Mouse (Mus musculus): ENCODE results near the gene Lpar3. TPM values are rescaled to one million over a fixed set of nuclear protein-coding genes. Genes with fewer than 3 reads are reported as not detected.

The Lpar3 gene
- polyA plus RNA-seq, 1 experiment from 2014 or later = 0.17 TPM

DNA sequence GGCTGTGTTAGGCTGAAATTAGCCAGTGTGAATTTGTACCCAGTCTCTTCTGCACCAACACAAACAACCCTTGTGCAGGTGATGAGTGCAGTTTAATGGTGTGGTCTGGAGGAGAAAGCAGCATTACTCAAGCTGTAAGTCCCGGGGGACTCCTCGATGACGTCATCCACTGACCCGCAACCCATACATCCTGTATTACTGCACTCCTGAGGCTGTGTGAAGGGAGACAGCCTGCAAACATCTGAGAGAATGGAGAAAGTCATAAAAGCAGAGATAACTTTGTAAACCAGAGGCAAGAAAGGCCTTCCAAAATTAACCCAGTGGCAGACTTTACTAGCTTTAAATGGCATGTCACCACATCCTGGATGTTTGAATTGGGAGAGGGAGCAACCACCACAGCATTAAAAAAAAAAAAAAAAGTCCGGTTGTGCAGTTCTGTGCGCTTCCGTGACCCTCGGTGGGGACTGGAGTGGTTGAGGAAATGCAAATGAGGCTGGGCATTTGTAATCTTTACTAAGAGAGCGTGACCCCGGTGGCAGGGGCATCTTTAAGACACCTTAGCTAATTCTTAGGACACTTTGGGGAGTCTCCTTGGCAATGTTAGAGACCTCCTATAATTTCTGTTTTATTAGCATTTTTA lies 36.8 kb downstream of the Lpar3 start:
- Histone ChIP-seq H3K9ac (ENCODE audit: low read length) (no peak overlapping the region), H3K36me3 (ENCODE audit: control insufficient read depth, insufficient read depth, low read length) (no peaks in the 10 kb centered on the region), H3K27ac (ENCODE audit: low read depth, low read length) (no peak overlapping the region), H3K9me3 (ENCODE audit: control insufficient read depth, low read length) (no peaks in the 10 kb centered on the region), H3K4me2 (ENCODE audit: low read depth, low read length, severe bottlenecking) (no peak overlapping the region), H3K4me1 (replicated peaks; ENCODE audit: control insufficient read depth, insufficient read depth, low read length) (no peaks in the 10 kb centered on the region), H3K4me3 (ENCODE audit: low read depth, low read length) (no peak overlapping the region), H3K27me3 (ENCODE audit: control insufficient read depth, insufficient read depth, low read length) (no peaks in the 10 kb centered on the region)
- 81% methylated on average over 10 of the region's 10 CpGs for WGBS
- ATAC-seq (replicated peaks; ENCODE audit: low FRiP score) = no peak
- no peak for DNase-seq (ENCODE audit: low spot score)

DNA sequence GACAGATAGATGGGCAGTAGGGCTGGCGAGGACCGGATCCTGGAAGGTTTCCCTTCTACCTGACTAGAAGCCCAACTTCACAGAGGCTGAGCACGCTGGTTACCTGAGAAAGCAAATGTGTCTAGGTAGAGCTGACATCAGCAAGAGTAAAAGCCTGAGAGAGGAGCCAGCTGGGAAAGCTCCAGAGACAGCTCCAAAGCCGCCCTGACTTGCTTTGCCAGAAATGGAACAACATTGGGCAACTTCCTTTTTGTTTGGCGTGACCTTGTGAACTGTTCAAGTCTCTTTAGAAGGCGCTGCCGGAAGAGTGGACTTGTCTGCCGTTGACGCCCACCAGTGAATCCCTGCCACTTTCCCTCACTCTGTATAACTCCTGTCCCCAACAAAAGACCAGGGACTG lies 39.4 kb downstream of the Lpar3 start:
- H3K9me3 ChIP-seq (ENCODE audit: control insufficient read depth, low read length) = no peaks in the 10 kb centered on the region
- no peak overlapping the region for H3K4me2 ChIP-seq (ENCODE audit: low read depth, low read length, severe bottlenecking)
- no peak overlapping the region for H3K9ac ChIP-seq (ENCODE audit: low read length)
- no peaks in the 10 kb centered on the region for H3K4me1 ChIP-seq (replicated peaks; ENCODE audit: control insufficient read depth, insufficient read depth, low read length)
- DNase-seq (ENCODE audit: low spot score) = no peak
- H3K27ac ChIP-seq (ENCODE audit: low read depth, low read length) = no peak overlapping the region
- 90% methylated on average over 9 of the region's 9 CpGs for WGBS
- no peaks in the 10 kb centered on the region for H3K36me3 ChIP-seq (ENCODE audit: control insufficient read depth, insufficient read depth, low read length)
- no peak overlapping the region for H3K4me3 ChIP-seq (ENCODE audit: low read depth, low read length)
- ATAC-seq (replicated peaks; ENCODE audit: low FRiP score) = no peak
- H3K27me3 ChIP-seq (ENCODE audit: control insufficient read depth, insufficient read depth, low read length) = no peaks in the 10 kb centered on the region

DNA sequence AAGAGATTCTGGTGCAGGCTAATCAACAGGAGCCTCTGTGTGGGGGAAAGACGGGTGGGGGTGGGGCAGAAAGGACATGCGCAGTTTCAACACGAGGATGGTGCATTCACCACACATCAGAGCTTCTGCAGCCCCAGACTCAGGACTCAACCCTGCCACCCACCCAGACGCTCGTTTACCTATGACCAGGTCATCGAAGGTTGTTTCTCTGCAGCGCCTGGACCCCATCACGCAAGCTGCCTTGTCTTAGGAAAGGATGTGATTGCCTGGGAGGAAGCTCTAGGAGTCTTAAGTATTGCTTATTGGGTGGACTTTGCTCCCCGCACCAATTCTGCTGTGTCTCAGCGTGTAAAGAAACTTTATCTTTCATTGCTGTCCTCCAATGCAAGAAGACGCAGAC lies 40.1 kb downstream of the Lpar3 start:
- Histone ChIP-seq H3K4me1 (replicated peaks; ENCODE audit: control insufficient read depth, insufficient read depth, low read length) (no peaks in the 10 kb centered on the region), H3K4me2 (ENCODE audit: low read depth, low read length, severe bottlenecking) (no peak overlapping the region), H3K36me3 (ENCODE audit: control insufficient read depth, insufficient read depth, low read length) (no peaks in the 10 kb centered on the region), H3K9me3 (ENCODE audit: control insufficient read depth, low read length) (no peaks in the 10 kb centered on the region), H3K4me3 (ENCODE audit: low read depth, low read length) (no peak overlapping the region), H3K27ac (ENCODE audit: low read depth, low read length) (no peak overlapping the region), H3K27me3 (ENCODE audit: control insufficient read depth, insufficient read depth, low read length) (no peaks in the 10 kb centered on the region), H3K9ac (ENCODE audit: low read length) (no peak overlapping the region)
- no peak for ATAC-seq (replicated peaks; ENCODE audit: low FRiP score)
- no peak for DNase-seq (ENCODE audit: low spot score)
- 86% methylated on average over 11 of the region's 11 CpGs for WGBS

DNA sequence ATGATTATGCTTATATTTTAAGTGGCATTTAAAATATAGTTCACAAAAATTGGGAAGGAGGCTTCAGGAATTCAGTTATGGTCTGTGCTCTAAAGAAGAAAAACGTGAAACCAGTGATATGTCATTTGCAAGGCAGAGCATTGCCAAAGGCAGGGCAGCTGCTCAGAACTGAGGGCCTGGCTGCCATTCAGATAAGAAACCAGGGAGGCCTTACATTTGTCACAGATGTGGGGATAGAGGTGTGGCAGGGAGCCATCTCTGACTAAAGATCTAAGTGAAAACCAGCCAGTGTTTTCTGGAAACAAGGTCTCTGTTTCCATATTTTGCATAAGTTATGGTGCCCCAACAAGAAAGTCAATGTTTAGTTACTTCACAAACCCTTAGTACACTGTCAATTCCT lies 41.8 kb downstream of the Lpar3 start:
- no peaks in the 10 kb centered on the region for H3K4me1 ChIP-seq (replicated peaks; ENCODE audit: control insufficient read depth, insufficient read depth, low read length)
- H3K4me2 ChIP-seq (ENCODE audit: low read depth, low read length, severe bottlenecking) = no peak overlapping the region
- ATAC-seq (replicated peaks; ENCODE audit: low FRiP score) = no peak
- no peak overlapping the region for H3K4me3 ChIP-seq (ENCODE audit: low read depth, low read length)
- 85% methylated on average over 1 of the region's 1 CpGs for WGBS
- no peaks in the 10 kb centered on the region for H3K36me3 ChIP-seq (ENCODE audit: control insufficient read depth, insufficient read depth, low read length)
- no peaks in the 10 kb centered on the region for H3K27me3 ChIP-seq (ENCODE audit: control insufficient read depth, insufficient read depth, low read length)
- no peak overlapping the region for H3K9ac ChIP-seq (ENCODE audit: low read length)
- no peak overlapping the region for H3K27ac ChIP-seq (ENCODE audit: low read depth, low read length)
- H3K9me3 ChIP-seq (ENCODE audit: control insufficient read depth, low read length) = no peaks in the 10 kb centered on the region
- no peak for DNase-seq (ENCODE audit: low spot score)

DNA sequence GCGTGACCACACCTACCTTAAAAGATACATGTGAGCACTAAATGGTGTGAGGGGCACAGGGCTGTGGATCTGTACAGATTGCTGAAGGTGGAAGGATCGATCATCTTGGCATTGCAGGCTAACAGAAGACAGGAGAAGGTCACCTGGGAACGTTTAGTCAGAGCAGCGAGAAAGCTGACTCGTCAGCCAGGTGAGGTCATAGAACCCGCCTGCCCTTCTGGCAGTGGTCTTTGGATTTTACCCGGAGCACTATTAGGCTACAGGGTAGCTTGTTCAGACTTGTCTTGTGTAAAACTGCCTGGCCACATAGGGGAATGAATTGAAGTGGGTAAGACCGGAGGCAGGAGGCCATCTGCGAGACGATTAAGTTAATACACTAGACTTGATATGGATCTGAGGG lies 43.4 kb downstream of the Lpar3 start:
- ATAC-seq (replicated peaks; ENCODE audit: low FRiP score) (no peak), DNase-seq (ENCODE audit: low spot score) (no peak)
- no peaks in the 10 kb centered on the region for H3K27me3 ChIP-seq (ENCODE audit: control insufficient read depth, insufficient read depth, low read length)
- H3K9ac ChIP-seq (ENCODE audit: low read length) = no peak overlapping the region
- H3K4me3 ChIP-seq (ENCODE audit: low read depth, low read length) = no peak overlapping the region
- WGBS = 93% methylated on average over 10 of the region's 10 CpGs
- no peaks in the 10 kb centered on the region for H3K9me3 ChIP-seq (ENCODE audit: control insufficient read depth, low read length)
- no peaks in the 10 kb centered on the region for H3K36me3 ChIP-seq (ENCODE audit: control insufficient read depth, insufficient read depth, low read length)
- no peak overlapping the region for H3K4me2 ChIP-seq (ENCODE audit: low read depth, low read length, severe bottlenecking)
- no peaks in the 10 kb centered on the region for H3K4me1 ChIP-seq (replicated peaks; ENCODE audit: control insufficient read depth, insufficient read depth, low read length)
- no peak overlapping the region for H3K27ac ChIP-seq (ENCODE audit: low read depth, low read length)

DNA sequence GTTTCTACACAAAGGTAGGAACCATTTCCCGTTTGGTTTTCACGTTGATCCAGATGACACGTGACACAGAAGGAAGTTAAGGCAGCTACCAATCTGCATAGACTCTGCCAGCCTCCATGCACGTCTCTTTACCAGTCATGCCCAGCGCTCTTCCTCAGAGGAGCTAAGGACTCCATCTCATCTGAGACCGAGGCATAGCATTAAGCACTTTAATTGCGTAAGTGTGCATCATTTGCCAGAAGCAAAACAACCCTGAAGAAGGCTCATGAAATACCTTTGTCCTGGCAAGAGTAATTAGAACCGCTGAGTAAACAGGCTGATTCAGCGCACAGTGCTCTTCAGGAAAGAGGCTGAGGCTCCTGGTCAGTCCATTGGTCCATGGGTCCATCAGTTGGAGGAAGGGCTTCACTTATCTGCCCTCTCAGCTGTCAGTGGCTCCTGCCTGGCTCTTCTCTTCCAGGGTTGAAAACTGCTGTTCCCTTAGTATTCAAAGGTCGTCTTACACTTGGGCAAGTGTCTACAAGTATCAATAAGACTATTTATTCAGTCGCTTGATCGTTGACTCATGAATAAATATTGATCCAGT lies 44.9 kb downstream of the Lpar3 start:
- DNase-seq (ENCODE audit: low spot score) (no peak), ATAC-seq (replicated peaks; ENCODE audit: low FRiP score) (no peak)
- H3K9me3 ChIP-seq (ENCODE audit: control insufficient read depth, low read length) = no peaks in the 10 kb centered on the region
- no peak overlapping the region for H3K4me2 ChIP-seq (ENCODE audit: low read depth, low read length, severe bottlenecking)
- 84% methylated on average over 12 of the region's 12 CpGs for WGBS
- no peaks in the 10 kb centered on the region for H3K27me3 ChIP-seq (ENCODE audit: control insufficient read depth, insufficient read depth, low read length)
- no peak overlapping the region for H3K27ac ChIP-seq (ENCODE audit: low read depth, low read length)
- no peak overlapping the region for H3K9ac ChIP-seq (ENCODE audit: low read length)
- no peaks in the 10 kb centered on the region for H3K36me3 ChIP-seq (ENCODE audit: control insufficient read depth, insufficient read depth, low read length)
- H3K4me1 ChIP-seq (replicated peaks; ENCODE audit: control insufficient read depth, insufficient read depth, low read length) = no peaks in the 10 kb centered on the region
- H3K4me3 ChIP-seq (ENCODE audit: low read depth, low read length) = no peak overlapping the region

DNA sequence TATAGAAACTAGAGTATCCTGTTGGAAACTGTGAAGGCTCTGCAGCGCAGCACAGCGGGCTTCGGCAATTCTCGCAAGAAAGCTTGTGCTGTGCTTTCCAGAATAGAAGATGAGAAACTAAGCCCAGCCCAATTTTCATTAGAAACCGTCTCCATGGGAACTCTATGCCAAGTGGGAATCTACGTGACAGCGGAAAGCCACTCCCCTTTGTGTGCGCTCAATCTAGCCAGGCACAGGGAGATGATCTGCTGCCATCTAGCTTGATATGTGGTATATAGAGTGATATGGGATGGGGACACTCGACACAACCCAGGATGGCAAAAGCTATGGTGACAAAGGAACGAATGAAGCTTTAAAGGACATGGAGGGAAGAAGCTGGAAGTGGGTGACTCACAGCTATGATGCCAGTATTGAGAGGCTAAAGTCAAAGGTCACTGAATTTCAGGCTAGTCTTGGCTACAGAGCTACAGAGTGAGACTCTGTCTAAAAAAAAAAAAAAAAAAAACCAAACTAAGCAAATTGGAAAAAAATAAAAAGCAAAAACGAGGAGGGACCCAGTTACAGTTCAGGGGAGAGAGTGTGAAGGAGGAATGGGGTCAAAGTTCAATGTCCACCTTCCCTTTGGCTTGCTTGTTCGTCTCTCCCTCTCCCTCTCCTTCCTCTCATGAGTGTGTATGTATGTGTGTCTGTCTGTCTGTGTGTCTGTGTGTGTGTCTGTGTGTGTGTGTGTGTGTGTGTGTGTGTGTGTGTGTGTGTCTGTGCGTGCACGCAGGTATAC lies 47.5 kb downstream of the Lpar3 start:
- H3K9me3 ChIP-seq (ENCODE audit: control insufficient read depth, low read length) = no peaks in the 10 kb centered on the region
- no peak for DNase-seq (ENCODE audit: low spot score)
- H3K9ac ChIP-seq (ENCODE audit: low read length) = no peak overlapping the region
- no peak for ATAC-seq (replicated peaks; ENCODE audit: low FRiP score)
- H3K4me3 ChIP-seq (ENCODE audit: low read depth, low read length) = no peak overlapping the region
- H3K27ac ChIP-seq (ENCODE audit: low read depth, low read length) = no peak overlapping the region
- H3K4me1 ChIP-seq (replicated peaks; ENCODE audit: control insufficient read depth, insufficient read depth, low read length) = no peaks in the 10 kb centered on the region
- no peak overlapping the region for H3K4me2 ChIP-seq (ENCODE audit: low read depth, low read length, severe bottlenecking)
- H3K36me3 ChIP-seq (ENCODE audit: control insufficient read depth, insufficient read depth, low read length) = no peaks in the 10 kb centered on the region
- no peaks in the 10 kb centered on the region for H3K27me3 ChIP-seq (ENCODE audit: control insufficient read depth, insufficient read depth, low read length)
- WGBS = 84% methylated on average over 14 of the region's 14 CpGs

DNA sequence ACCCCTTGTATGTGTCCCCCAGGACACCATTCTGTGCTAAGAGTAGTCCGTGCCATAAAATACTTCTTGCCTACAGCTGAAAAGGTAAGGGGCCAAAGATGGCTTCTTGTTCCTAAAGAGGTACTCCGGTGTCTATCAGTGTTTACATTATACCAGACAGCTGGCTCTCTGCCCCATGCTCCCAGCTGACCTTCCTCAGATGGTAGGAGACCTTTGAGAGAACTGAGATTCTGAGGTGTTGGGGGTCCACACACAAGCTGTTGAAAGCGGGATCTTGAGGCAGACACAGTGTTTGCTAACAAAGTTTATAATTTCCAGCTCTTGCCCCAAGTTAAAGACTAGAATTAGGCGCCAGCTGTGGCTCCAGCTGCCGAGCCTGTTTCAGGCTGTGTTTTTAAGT lies 53.7 kb downstream of the Lpar3 start:
- Histone ChIP-seq H3K27ac (ENCODE audit: low read depth, low read length) (no peak overlapping the region), H3K9me3 (ENCODE audit: control insufficient read depth, low read length) (no peaks in the 10 kb centered on the region), H3K4me3 (ENCODE audit: low read depth, low read length) (no peak overlapping the region), H3K36me3 (ENCODE audit: control insufficient read depth, insufficient read depth, low read length) (no peaks in the 10 kb centered on the region), H3K4me1 (replicated peaks; ENCODE audit: control insufficient read depth, insufficient read depth, low read length) (no peaks in the 10 kb centered on the region; the same call in 1 of the 2 replicates), H3K27me3 (ENCODE audit: control insufficient read depth, insufficient read depth, low read length) (no peaks in the 10 kb centered on the region), H3K9ac (ENCODE audit: low read length) (no peak overlapping the region), H3K4me2 (ENCODE audit: low read depth, low read length, severe bottlenecking) (no peak overlapping the region)
- WGBS = 80% methylated on average over 5 of the region's 5 CpGs
- DNase-seq (ENCODE audit: low spot score) = no peak
- ATAC-seq (replicated peaks; ENCODE audit: low FRiP score) = no peak

Data from forebrain, embryonic 11.5 days (tissue).